Mouse (Mus musculus): ENCODE measurements around the gene Gm21983. TPM values are rescaled to one million over a fixed set of nuclear protein-coding genes. Genes with fewer than 3 reads are reported as not detected.

Gene Gm21983
- polyA plus RNA-seq, 1 experiment from 2014 or later: 1.4 TPM

- H3K27ac ChIP-seq (ENCODE audit: low read length): peak within 1 kb of the TSS; percentile 87
- no peaks in the 10 kb centered on the region for H3K27me3 ChIP-seq (ENCODE audit: control insufficient read depth, insufficient read depth, low read depth, low read length)
- peak within 1 kb of the TSS; percentile 29; the same call in 1 of the 2 replicates for H3K9ac ChIP-seq (ENCODE audit: low read length)
- no peak within 1 kb of the TSS for H3K4me2 ChIP-seq (ENCODE audit: low read depth, low read length)
- peaks cover 2% of the 10 kb centered on the region; the same call in 1 of the 2 replicates for H3K4me1 ChIP-seq (replicated peaks; ENCODE audit: control insufficient read depth, insufficient read depth, low read length)
- H3K9me3 ChIP-seq (ENCODE audit: control insufficient read depth, low read length): no peaks in the 10 kb centered on the region
- peaks cover 6% of the 10 kb centered on the region for H3K36me3 ChIP-seq (ENCODE audit: control insufficient read depth, insufficient read depth, low read length)
- peak; percentile 93 for ATAC-seq (ENCODE audit: low read depth)
- H3K4me3 ChIP-seq (ENCODE audit: low read length): no peak within 1 kb of the TSS
- 38% methylated on average over 10 of the region's 10 CpGs for WGBS
Measured at GRCm38 (mm10) chr7:27153205-27153764, 27.6 kb downstream of the Gm21983 start, which contains the start of gene Cyp2t4. Gene Cyp2t4 (plus strand): TSS chr7:27153714.

- ATAC-seq (ENCODE audit: low read depth): no peak
- Histone ChIP-seq H3K9me3 (ENCODE audit: control insufficient read depth, low read length) (peaks cover 6% of the 10 kb centered on the region), H3K4me1 (replicated peaks; ENCODE audit: control insufficient read depth, insufficient read depth, low read length) (peaks cover 5% of the 10 kb centered on the region; the same call in 1 of the 2 replicates), H3K36me3 (ENCODE audit: control insufficient read depth, insufficient read depth, low read length) (no peaks in the 10 kb centered on the region), H3K27me3 (ENCODE audit: control insufficient read depth, insufficient read depth, low read depth, low read length) (no peaks in the 10 kb centered on the region), H3K9ac (ENCODE audit: low read length) (no peak overlapping the region), H3K27ac (ENCODE audit: low read length) (no peak overlapping the region), H3K4me2 (ENCODE audit: low read depth, low read length) (no peak overlapping the region), H3K4me3 (ENCODE audit: low read length) (no peak overlapping the region)
- WGBS: 33% methylated on average over 8 of the region's 8 CpGs
Measured at GRCm38 (mm10) chr7:27136410-27136996, 44.4 kb downstream of the Gm21983 start.

GRCm38 (mm10) chr7:27133757-27134156 lies 47.1 kb downstream of the Gm21983 start:
- no peak overlapping the region for H3K4me3 ChIP-seq (ENCODE audit: low read length)
- no peak overlapping the region for H3K27ac ChIP-seq (ENCODE audit: low read length)
- H3K9ac ChIP-seq (ENCODE audit: low read length): no peak overlapping the region
- no peak overlapping the region for H3K4me2 ChIP-seq (ENCODE audit: low read depth, low read length)
- 73% methylated on average over 4 of the region's 4 CpGs for WGBS
- H3K4me1 ChIP-seq (replicated peaks; ENCODE audit: control insufficient read depth, insufficient read depth, low read length): peaks cover 5% of the 10 kb centered on the region; the same call in 1 of the 2 replicates
- H3K27me3 ChIP-seq (ENCODE audit: control insufficient read depth, insufficient read depth, low read depth, low read length): no peaks in the 10 kb centered on the region
- no peak for ATAC-seq (ENCODE audit: low read depth)
- H3K36me3 ChIP-seq (ENCODE audit: control insufficient read depth, insufficient read depth, low read length): no peaks in the 10 kb centered on the region
- no peaks in the 10 kb centered on the region for H3K9me3 ChIP-seq (ENCODE audit: control insufficient read depth, low read length)

- H3K4me3 ChIP-seq (ENCODE audit: low read length): no peak overlapping the region
- H3K4me1 ChIP-seq (replicated peaks; ENCODE audit: control insufficient read depth, insufficient read depth, low read length): peaks cover 5% of the 10 kb centered on the region; the same call in 1 of the 2 replicates
- H3K9ac ChIP-seq (ENCODE audit: low read length): no peak overlapping the region; the same call in 1 of the 2 replicates
- H3K27ac ChIP-seq (ENCODE audit: low read length): no peak overlapping the region
- WGBS: 32% methylated on average over 12 of the region's 12 CpGs
- no peak overlapping the region for H3K4me2 ChIP-seq (ENCODE audit: low read depth, low read length)
- H3K9me3 ChIP-seq (ENCODE audit: control insufficient read depth, low read length): no peaks in the 10 kb centered on the region
- no peaks in the 10 kb centered on the region for H3K36me3 ChIP-seq (ENCODE audit: control insufficient read depth, insufficient read depth, low read length)
- no peaks in the 10 kb centered on the region for H3K27me3 ChIP-seq (ENCODE audit: control insufficient read depth, insufficient read depth, low read depth, low read length)
- ATAC-seq (ENCODE audit: low read depth): peak; percentile 35; the same call in 1 of the 2 replicates
Measured at GRCm38 (mm10) chr7:27133156-27133555, 47.7 kb downstream of the Gm21983 start.

- Histone ChIP-seq H3K27me3 (ENCODE audit: control insufficient read depth, insufficient read depth, low read depth, low read length) (no peaks in the 10 kb centered on the region), H3K36me3 (ENCODE audit: control insufficient read depth, insufficient read depth, low read length) (no peaks in the 10 kb centered on the region), H3K4me1 (replicated peaks; ENCODE audit: control insufficient read depth, insufficient read depth, low read length) (peaks cover 5% of the 10 kb centered on the region; the same call in 1 of the 2 replicates), H3K4me3 (ENCODE audit: low read length) (no peak overlapping the region), H3K9me3 (ENCODE audit: control insufficient read depth, low read length) (no peaks in the 10 kb centered on the region), H3K9ac (ENCODE audit: low read length) (no peak overlapping the region; the same call in 1 of the 2 replicates), H3K4me2 (ENCODE audit: low read depth, low read length) (no peak overlapping the region), H3K27ac (ENCODE audit: low read length) (no peak overlapping the region)
- ATAC-seq (ENCODE audit: low read depth): peak; percentile 34; the same call in 1 of the 2 replicates
- WGBS: 11% methylated on average over 10 of the region's 10 CpGs
Measured at GRCm38 (mm10) chr7:27132588-27132987, 48.3 kb downstream of the Gm21983 start.

GRCm38 (mm10) chr7:27131387-27131786 lies 49.5 kb downstream of the Gm21983 start:
- 55% methylated on average over 2 of the region's 2 CpGs for WGBS
- H3K4me3 ChIP-seq (ENCODE audit: low read length): no peak overlapping the region
- H3K9ac ChIP-seq (ENCODE audit: low read length): no peak overlapping the region
- H3K27ac ChIP-seq (ENCODE audit: low read length): no peak overlapping the region
- no peaks in the 10 kb centered on the region for H3K27me3 ChIP-seq (ENCODE audit: control insufficient read depth, insufficient read depth, low read depth, low read length)
- peaks cover 5% of the 10 kb centered on the region; the same call in 1 of the 2 replicates for H3K4me1 ChIP-seq (replicated peaks; ENCODE audit: control insufficient read depth, insufficient read depth, low read length)
- H3K36me3 ChIP-seq (ENCODE audit: control insufficient read depth, insufficient read depth, low read length): no peaks in the 10 kb centered on the region
- no peaks in the 10 kb centered on the region for H3K9me3 ChIP-seq (ENCODE audit: control insufficient read depth, low read length)
- no peak for ATAC-seq (ENCODE audit: low read depth)
- H3K4me2 ChIP-seq (ENCODE audit: low read depth, low read length): no peak overlapping the region

- H3K4me3 ChIP-seq (ENCODE audit: low read length): no peak overlapping the region
- no peaks in the 10 kb centered on the region for H3K9me3 ChIP-seq (ENCODE audit: control insufficient read depth, low read length)
- peaks cover 5% of the 10 kb centered on the region; the same call in 1 of the 2 replicates for H3K4me1 ChIP-seq (replicated peaks; ENCODE audit: control insufficient read depth, insufficient read depth, low read length)
- H3K27me3 ChIP-seq (ENCODE audit: control insufficient read depth, insufficient read depth, low read depth, low read length): no peaks in the 10 kb centered on the region
- no peak overlapping the region for H3K27ac ChIP-seq (ENCODE audit: low read length)
- H3K9ac ChIP-seq (ENCODE audit: low read length): no peak overlapping the region
- H3K4me2 ChIP-seq (ENCODE audit: low read depth, low read length): no peak overlapping the region
- no peak for ATAC-seq (ENCODE audit: low read depth)
- no peaks in the 10 kb centered on the region for H3K36me3 ChIP-seq (ENCODE audit: control insufficient read depth, insufficient read depth, low read length)
- WGBS: 86% methylated on average over 22 of the region's 22 CpGs
Measured at GRCm38 (mm10) chr7:27130521-27131370, 50.1 kb downstream of the Gm21983 start.

GRCm38 (mm10) chr7:27129811-27130210 lies 51.1 kb downstream of the Gm21983 start:
- 72% methylated on average over 12 of the region's 12 CpGs for WGBS
- ATAC-seq (ENCODE audit: low read depth): no peak
- no peaks in the 10 kb centered on the region for H3K36me3 ChIP-seq (ENCODE audit: control insufficient read depth, insufficient read depth, low read length)
- no peaks in the 10 kb centered on the region for H3K27me3 ChIP-seq (ENCODE audit: control insufficient read depth, insufficient read depth, low read depth, low read length)
- H3K4me2 ChIP-seq (ENCODE audit: low read depth, low read length): no peak overlapping the region
- no peak overlapping the region for H3K27ac ChIP-seq (ENCODE audit: low read length)
- no peak overlapping the region for H3K4me3 ChIP-seq (ENCODE audit: low read length)
- peaks cover 5% of the 10 kb centered on the region; the same call in 1 of the 2 replicates for H3K4me1 ChIP-seq (replicated peaks; ENCODE audit: control insufficient read depth, insufficient read depth, low read length)
- H3K9ac ChIP-seq (ENCODE audit: low read length): no peak overlapping the region
- no peaks in the 10 kb centered on the region for H3K9me3 ChIP-seq (ENCODE audit: control insufficient read depth, low read length)

- WGBS: 56% methylated on average over 13 of the region's 13 CpGs
- Histone ChIP-seq H3K36me3 (ENCODE audit: control insufficient read depth, insufficient read depth, low read length) (no peaks in the 10 kb centered on the region), H3K4me3 (ENCODE audit: low read length) (no peak overlapping the region), H3K4me1 (replicated peaks; ENCODE audit: control insufficient read depth, insufficient read depth, low read length) (peaks cover 5% of the 10 kb centered on the region; the same call in 1 of the 2 replicates), H3K9me3 (ENCODE audit: control insufficient read depth, low read length) (no peaks in the 10 kb centered on the region), H3K27me3 (ENCODE audit: control insufficient read depth, insufficient read depth, low read depth, low read length) (no peaks in the 10 kb centered on the region), H3K9ac (ENCODE audit: low read length) (no peak overlapping the region), H3K27ac (ENCODE audit: low read length) (no peak overlapping the region), H3K4me2 (ENCODE audit: low read depth, low read length) (no peak overlapping the region)
- ATAC-seq (ENCODE audit: low read depth): no peak
Measured at GRCm38 (mm10) chr7:27128946-27129345, 51.9 kb downstream of the Gm21983 start.

All from lung, embryonic 16.5 days (tissue).